Mouse (Mus musculus): Measurements from ENCODE around the gene Ecm2. TPM values are rescaled to one million over a fixed set of nuclear protein-coding genes. Genes with fewer than 3 reads are reported as not detected.
A peak's percentile ranks its signal among the peaks of the same experiment; 100 is the strongest.

The Ecm2 gene
- polyA plus RNA-seq, 1 experiment = 0.19 TPM

GRCm38 (mm10) chr13:49546517-49546916 lies 41.9 kb downstream of the Ecm2 start:
- Histone ChIP-seq H3K4me1 (ENCODE audit: control insufficient read depth, insufficient read depth, insufficient read length, low read length) (no peaks in the 10 kb centered on the region), H3K27me3 (ENCODE audit: control insufficient read depth, insufficient read depth, low read length) (no peaks in the 10 kb centered on the region), H3K27ac (ENCODE audit: insufficient read depth, low read depth, low read length) (0 out of 2 replicates have a peak overlapping the region, but pooled peaks have one; percentile 29), H3K4me3 (ENCODE audit: low read depth, low read length) (no peak overlapping the region), H3K36me3 (ENCODE audit: control insufficient read depth, insufficient read depth, low read length) (no peaks in the 10 kb centered on the region)
- no peak for TF ChIP-seq POLR2A (IDR thresholded peaks at IDR 0.05; ENCODE audit: low read depth, low read length)
- 74% methylated on average over 1 of the region's 1 CpGs for WGBS

- H3K27me3 ChIP-seq (ENCODE audit: control insufficient read depth, insufficient read depth, low read length) = no peaks in the 10 kb centered on the region
- no peak for TF ChIP-seq CTCF (IDR thresholded peaks at IDR 0.05; ENCODE audit: extremely low read depth, insufficient read length, insufficient replicate concordance, low read depth, low read length)
- no peak for TF ChIP-seq POLR2A (IDR thresholded peaks at IDR 0.05; ENCODE audit: low read depth, low read length)
- 67% methylated on average over 1 of the region's 1 CpGs for WGBS
- H3K36me3 ChIP-seq (ENCODE audit: control insufficient read depth, insufficient read depth, low read length) = no peaks in the 10 kb centered on the region
- H3K4me1 ChIP-seq (ENCODE audit: control insufficient read depth, insufficient read depth, insufficient read length, low read length) = no peaks in the 10 kb centered on the region
- no peak overlapping the region for H3K27ac ChIP-seq (ENCODE audit: insufficient read depth, low read depth, low read length)
- H3K4me3 ChIP-seq (ENCODE audit: low read depth, low read length) = no peak overlapping the region
Observed at GRCm38 (mm10) chr13:49547563-49548150, 43.0 kb downstream of the Ecm2 start.

- no peak overlapping the region for H3K27ac ChIP-seq (ENCODE audit: insufficient read depth, low read depth, low read length)
- no peaks in the 10 kb centered on the region for H3K27me3 ChIP-seq (ENCODE audit: control insufficient read depth, insufficient read depth, low read length)
- no peaks in the 10 kb centered on the region for H3K36me3 ChIP-seq (ENCODE audit: control insufficient read depth, insufficient read depth, low read length)
- TF ChIP-seq CTCF (IDR thresholded peaks at IDR 0.05; ENCODE audit: extremely low read depth, insufficient read length, insufficient replicate concordance, low read depth, low read length) (no peak), POLR2A (IDR thresholded peaks at IDR 0.05; ENCODE audit: low read depth, low read length) (no peak)
- no peak overlapping the region for H3K4me3 ChIP-seq (ENCODE audit: low read depth, low read length)
- 88% methylated on average over 3 of the region's 3 CpGs for WGBS
- H3K4me1 ChIP-seq (ENCODE audit: control insufficient read depth, insufficient read depth, insufficient read length, low read length) = no peaks in the 10 kb centered on the region
Observed at GRCm38 (mm10) chr13:49549616-49550015, 45.0 kb downstream of the Ecm2 start.

GRCm38 (mm10) chr13:49554519-49554918 lies 49.9 kb downstream of the Ecm2 start:
- TF ChIP-seq CTCF (IDR thresholded peaks at IDR 0.05; ENCODE audit: extremely low read depth, insufficient read length, insufficient replicate concordance, low read depth, low read length) = no peak
- no peak for TF ChIP-seq POLR2A (IDR thresholded peaks at IDR 0.05; ENCODE audit: low read depth, low read length)
- H3K4me1 ChIP-seq (ENCODE audit: control insufficient read depth, insufficient read depth, insufficient read length, low read length) = no peaks in the 10 kb centered on the region

GRCm38 (mm10) chr13:49556203-49556602 lies 51.6 kb downstream of the Ecm2 start:
- Histone ChIP-seq H3K4me1 (ENCODE audit: control insufficient read depth, insufficient read depth, insufficient read length, low read length) (no peaks in the 10 kb centered on the region), H3K27me3 (ENCODE audit: control insufficient read depth, insufficient read depth, low read length) (no peaks in the 10 kb centered on the region), H3K4me3 (ENCODE audit: low read depth, low read length) (no peak overlapping the region), H3K27ac (ENCODE audit: insufficient read depth, low read depth, low read length) (no peak overlapping the region), H3K36me3 (ENCODE audit: control insufficient read depth, insufficient read depth, low read length) (no peaks in the 10 kb centered on the region)
- 83% methylated on average over 1 of the region's 1 CpGs for WGBS
- no peak for TF ChIP-seq POLR2A (IDR thresholded peaks at IDR 0.05; ENCODE audit: low read depth, low read length)
- TF ChIP-seq CTCF (IDR thresholded peaks at IDR 0.05; ENCODE audit: extremely low read depth, insufficient read length, insufficient replicate concordance, low read depth, low read length) = no peak

More at GRCm38 (mm10) chr13:49554519-49554918, 49.9 kb downstream of the Ecm2 start:
- 89% methylated on average over 5 of the region's 5 CpGs for WGBS
- Histone ChIP-seq H3K36me3 (ENCODE audit: control insufficient read depth, insufficient read depth, low read length) (no peaks in the 10 kb centered on the region), H3K27me3 (ENCODE audit: control insufficient read depth, insufficient read depth, low read length) (no peaks in the 10 kb centered on the region), H3K27ac (ENCODE audit: insufficient read depth, low read depth, low read length) (no peak overlapping the region), H3K4me3 (ENCODE audit: low read depth, low read length) (no peak overlapping the region)

- WGBS = 54% methylated on average over 1 of the region's 1 CpGs
- H3K36me3 ChIP-seq (ENCODE audit: control insufficient read depth, insufficient read depth, low read length) = no peaks in the 10 kb centered on the region
- TF ChIP-seq POLR2A (IDR thresholded peaks at IDR 0.05; ENCODE audit: low read depth, low read length) (no peak), CTCF (IDR thresholded peaks at IDR 0.05; ENCODE audit: extremely low read depth, insufficient read length, insufficient replicate concordance, low read depth, low read length) (no peak)
- no peak overlapping the region for H3K27ac ChIP-seq (ENCODE audit: insufficient read depth, low read depth, low read length)
- H3K27me3 ChIP-seq (ENCODE audit: control insufficient read depth, insufficient read depth, low read length) = no peaks in the 10 kb centered on the region
- H3K4me1 ChIP-seq (ENCODE audit: control insufficient read depth, insufficient read depth, insufficient read length, low read length) = no peaks in the 10 kb centered on the region
- no peak overlapping the region for H3K4me3 ChIP-seq (ENCODE audit: low read depth, low read length)
Observed at GRCm38 (mm10) chr13:49556924-49557323, 52.3 kb downstream of the Ecm2 start.

- Histone ChIP-seq H3K27me3 (ENCODE audit: control insufficient read depth, insufficient read depth, low read length) (no peaks in the 10 kb centered on the region), H3K4me3 (ENCODE audit: low read depth, low read length) (no peak overlapping the region), H3K36me3 (ENCODE audit: control insufficient read depth, insufficient read depth, low read length) (no peaks in the 10 kb centered on the region), H3K27ac (ENCODE audit: insufficient read depth, low read depth, low read length) (no peak overlapping the region), H3K4me1 (ENCODE audit: control insufficient read depth, insufficient read depth, insufficient read length, low read length) (no peaks in the 10 kb centered on the region)
- WGBS = 62% methylated on average over 2 of the region's 2 CpGs
- TF ChIP-seq CTCF (IDR thresholded peaks at IDR 0.05; ENCODE audit: extremely low read depth, insufficient read length, insufficient replicate concordance, low read depth, low read length) (peak; percentile 29; the same call in 1 of the 2 replicates), POLR2A (IDR thresholded peaks at IDR 0.05; ENCODE audit: low read depth, low read length) (no peak)
Observed at GRCm38 (mm10) chr13:49559185-49559584, 54.6 kb downstream of the Ecm2 start.

All from small intestine, adult 2 months (tissue).